Mouse (Mus musculus): ENCODE measurements around the gene Ulk4.

GRCm38 (mm10) chr9:121143208-121143607 is 133.8 kb downstream of the Ulk4 start:
- no peak for TF ChIP-seq CTCF (IDR thresholded peaks at IDR 0.05; ENCODE audit: borderline replicate concordance, control insufficient read depth, extremely low read depth, insufficient read depth, low read length, poor library complexity)
- TF ChIP-seq POLR2A (IDR thresholded peaks at IDR 0.05; ENCODE audit: control insufficient read depth, extremely low read depth, insufficient read depth, low read length, poor library complexity): no peak

Data from thymus, adult 2 months (tissue).